Mouse (Mus musculus): ENCODE results near the gene Ftsj3.
"Not testable (repeated sequence)": the region's sequence is repeated elsewhere in the genome, so short reads cannot be mapped to it uniquely, and the experiment has no call there.

DNA sequence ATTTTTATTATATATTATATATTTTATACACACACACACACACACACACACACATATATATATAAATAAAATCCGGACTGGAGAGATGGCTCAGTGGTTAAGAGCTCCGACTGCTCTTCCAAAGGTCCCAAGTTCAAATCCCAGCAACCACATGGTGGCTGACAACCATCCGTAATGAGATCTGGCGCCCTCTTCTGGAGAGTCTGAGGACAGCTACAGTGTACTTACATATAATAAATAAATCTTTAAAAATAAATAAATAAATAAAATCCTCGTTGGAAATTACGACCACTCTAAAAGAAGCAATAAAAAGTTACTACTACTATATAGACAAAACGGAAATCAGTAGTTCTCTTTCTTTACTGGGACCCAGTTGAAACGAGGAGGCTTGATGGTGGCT, 21.9 kb downstream of the Ftsj3 start:
- not testable (repeated sequence) for TF ChIP-seq POLR2A (IDR thresholded peaks at IDR 0.05; ENCODE audit: low read depth, low read length); CTCF (IDR thresholded peaks at IDR 0.05; ENCODE audit: borderline replicate concordance, insufficient read depth, low read length)
